Mouse (Mus musculus): ENCODE data around the gene Crocc2.

DNA sequence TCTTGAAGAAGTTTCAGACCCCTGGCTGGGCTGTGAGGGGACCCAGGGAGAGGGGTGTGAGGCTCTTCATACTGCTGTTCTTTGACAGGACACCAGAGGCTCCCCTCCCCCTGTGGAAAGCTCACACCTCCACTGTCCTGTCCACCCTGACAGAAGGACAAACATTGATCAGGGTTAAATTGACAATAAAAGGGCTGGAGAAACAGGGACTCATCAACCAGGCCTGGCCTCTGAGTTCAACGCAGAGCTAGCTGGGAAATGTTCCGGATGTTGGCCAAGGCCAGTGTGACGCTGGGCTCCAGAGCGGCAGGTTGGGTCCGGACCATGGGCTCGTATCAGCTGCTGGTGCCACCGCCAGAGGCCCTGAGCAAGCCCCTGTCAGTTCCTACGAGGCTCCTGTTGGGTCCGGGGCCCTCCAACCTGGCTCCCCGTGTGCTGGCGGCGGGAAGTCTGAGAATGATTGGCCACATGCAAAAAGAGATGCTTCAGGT lies 33.4 kb upstream of the Crocc2 start, which contains the start of gene Agxt:
- TF ChIP-seq MAFK (IDR thresholded peaks at IDR 0.05; ENCODE audit: insufficient read depth, low read depth, low read length) (no peak), CHD2 (IDR thresholded peaks at IDR 0.05; ENCODE audit: low read depth, low read length) (no peak), ZNF384 (IDR thresholded peaks at IDR 0.05; ENCODE audit: low read depth, low read length) (no peak), HCFC1 (IDR thresholded peaks at IDR 0.05; ENCODE audit: borderline replicate concordance, insufficient read depth, low read length) (no peak)
